In the genomic region with DNA sequence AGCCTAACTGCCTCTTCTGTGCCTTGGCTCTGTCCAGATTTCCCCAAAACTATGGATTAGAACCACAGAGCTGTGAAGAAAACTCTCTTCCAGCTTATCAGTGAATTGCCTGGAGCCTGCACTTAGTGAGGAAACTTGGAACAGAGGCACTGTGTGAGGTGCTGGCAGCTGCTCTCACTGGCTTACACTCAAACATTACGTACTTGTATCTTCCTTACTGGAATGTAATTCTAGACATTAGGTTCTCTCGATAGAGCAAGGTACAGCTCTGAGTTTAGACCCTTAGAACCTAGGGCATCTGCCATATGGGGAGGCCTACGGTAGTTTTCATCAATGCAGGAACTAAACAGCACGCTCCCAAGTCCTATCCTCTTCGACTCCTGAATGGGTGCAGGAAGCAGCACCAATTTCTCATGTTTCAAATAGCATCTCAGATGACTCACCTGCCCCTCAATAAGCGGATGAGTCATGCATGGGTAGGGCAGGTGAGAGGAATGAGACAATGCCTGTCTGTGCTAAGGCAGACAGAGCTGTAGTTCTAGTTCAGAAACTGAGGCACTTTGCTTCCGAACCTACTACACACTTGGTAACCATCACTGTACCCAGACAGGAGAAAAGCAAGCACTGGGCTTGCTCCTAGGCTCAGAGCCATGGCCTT, we compare ENCODE assay signal across 20 mouse cellular contexts. TPM values are rescaled to one million over a fixed set of nuclear protein-coding genes. Genes with fewer than 3 reads are reported as not detected.
A peak's percentile ranks its signal among the peaks of the same experiment; 100 is the strongest.
DNase-seq lines count a peak whose midpoint lies in the region; ATAC-seq lines count a peak whose summit lies in the region.
"Had no signal": no experiment of that assay in that cellular context is flagged by ENCODE, and none has a peak within 500 bp of the region (broad histone marks: within the 10 kb centered on the region; RNA-seq: fewer than 3 reads in every experiment).

No protein-coding gene starts in this region.

- ATAC-seq in frontal cortex, adult (ENCODE audit: low TSS enrichment): peak; percentile 76
- ATAC-seq in midbrain, embryonic 13.5 days: no peak
- ATAC-seq: forebrain, embryonic 15.5 days had no signal

- no peaks in the 10 kb centered on the region for H3K4me1 ChIP-seq in midbrain, embryonic 13.5 days (replicated peaks)
- H3K4me1 ChIP-seq: embryonic facial prominence, embryonic 13.5 days; forebrain, embryonic 15.5 days; hindbrain, embryonic 12.5 days; midbrain, embryonic 12.5 days had no signal

- no peak overlapping the region for H3K4me2 ChIP-seq in midbrain, embryonic 13.5 days (replicated peaks)
- H3K4me2 ChIP-seq: embryonic facial prominence, embryonic 13.5 days; forebrain, embryonic 15.5 days; hindbrain, embryonic 12.5 days; liver, embryonic 11.5 days; lung, embryonic 14.5 days; midbrain, embryonic 12.5 days had no signal

- no peak overlapping the region for H3K4me3 ChIP-seq in midbrain, embryonic 13.5 days (replicated peaks)
- H3K4me3 ChIP-seq: embryonic facial prominence, embryonic 13.5 days; forebrain, embryonic 15.5 days; hindbrain, embryonic 12.5 days; midbrain, embryonic 12.5 days; myocyte had no signal

- no peaks in the 10 kb centered on the region for H3K9me3 ChIP-seq in midbrain, embryonic 13.5 days
- H3K9me3 ChIP-seq: embryonic facial prominence, embryonic 13.5 days; forebrain, embryonic 15.5 days; hindbrain, embryonic 12.5 days; midbrain, embryonic 12.5 days had no signal

- H3K9ac ChIP-seq in midbrain, embryonic 13.5 days (replicated peaks): no peak overlapping the region
- H3K9ac ChIP-seq: embryonic facial prominence, embryonic 13.5 days; forebrain, embryonic 15.5 days; hindbrain, embryonic 12.5 days; lung, embryonic 14.5 days; midbrain, embryonic 12.5 days had no signal

- H3K27me3 ChIP-seq in midbrain, embryonic 13.5 days: no peaks in the 10 kb centered on the region
- H3K27me3 ChIP-seq: embryonic facial prominence, embryonic 13.5 days; forebrain, embryonic 15.5 days; hindbrain, embryonic 12.5 days; midbrain, embryonic 12.5 days had no signal

- no peak overlapping the region for H3K27ac ChIP-seq in midbrain, embryonic 13.5 days
- H3K27ac ChIP-seq: embryonic facial prominence, embryonic 13.5 days; forebrain, embryonic 15.5 days; hindbrain, embryonic 12.5 days; macrophage; midbrain, embryonic 12.5 days had no signal

- no peak for DNase-seq in frontal cortex, postnatal 14 days (ENCODE audit: low spot score in 2 of 2)
- peak; percentile 38 for DNase-seq in right cerebral cortex, adult 18-20 months
- no peak for DNase-seq in right cerebral cortex, postnatal 10 days (ENCODE audit: low spot score in 2 of 2)
- DNase-seq in heart, postnatal 10 days: peak; percentile 46 to 55
- peak; percentile 38 for DNase-seq in telencephalon, adult 2 months (ENCODE audit: low read depth, low spot score)
- DNase-seq: cerebellum, adult 18-20 months; kidney, adult 18-20 months; kidney, postnatal 36 days; lung, embryonic 14.5 days; thymus, postnatal 25 days had no signal

- intact Hi-C loops in heart, postnatal 10 days (cut with DNase I): no loop called here

- WGBS in midbrain, embryonic 13.5 days: 96% methylated on average over 7 of the region's 7 CpGs

- peaks cover 98% of the 10 kb centered on the region for H3K36me3 ChIP-seq in midbrain, embryonic 13.5 days

RNA-seq across cellular contexts. Expression of gene Sptlc1, which starts 38.2 kb away (rescaled TPM):
- 10 to 100 TPM; 17.9 to 18.1 TPM for total RNA-seq in heart, postnatal 10 days (2021)
- 27.4 and 28.7 TPM in 2 replicates for polyA plus RNA-seq in midbrain, embryonic 13.5 days (2015; fragmentation: Nextera tagmentation; extraction: Ambion mirVana)

RNA-seq across cellular contexts. Expression of gene Ror2, which starts 53.1 kb away (rescaled TPM):
- 1 to 10 TPM; 5.3 to 5.8 TPM for total RNA-seq in heart, postnatal 10 days (2021)
- polyA plus RNA-seq in midbrain, embryonic 13.5 days (2015; fragmentation: Nextera tagmentation; extraction: Ambion mirVana): 1.9 and 3.5 TPM in 2 replicates
- total RNA-seq: common myeloid progenitor, adult 5-6 weeks had no signal
- polyA plus RNA-seq: macrophage had no signal

Comparison
In these comparisons a context has a peak if more than half of its experiments do, and no peak if none do; other contexts are left out.
1. DNase-seq: peak in right cerebral cortex, adult 18-20 months (single experiment), heart, postnatal 10 days (2 of 2) and telencephalon, adult 2 months (single experiment); none in frontal cortex, postnatal 14 days (0 of 2) and right cerebral cortex, postnatal 10 days (0 of 2).